Mouse (Mus musculus) midbrain, embryonic 10.5 days (tissue): ENCODE data around the gene Ccdc85c. TPM values are rescaled to one million over a fixed set of nuclear protein-coding genes. Genes with fewer than 3 reads are reported as not detected.

ENCODE experiments used
- DNase-seq: peaks from one replicate; pipeline ENCODE4 v3.0.0-alpha.2; 2017; ENCODE audit warnings: low spot score
- H3K27ac ChIP-seq: fragments of 300-500 bp; sonication (generic); replicated peaks from 2 replicates; pipeline ENCODE4 v1.5.1; 2016; ENCODE audit warnings: mild to moderate bottlenecking
- H3K27me3 ChIP-seq: fragments of 300-500 bp; sonication (generic); 2 replicates; pipeline ENCODE4 v1.6.1; 2016; ENCODE audit warnings: low read depth, mild to moderate bottlenecking; ENCODE audit not compliant: poor library complexity, severe bottlenecking
- H3K36me3 ChIP-seq: fragments of 300-500 bp; sonication (generic); 2 replicates; pipeline ENCODE4 v1.6.1; 2016; ENCODE audit warnings: mild to moderate bottlenecking, moderate library complexity
- H3K4me1 ChIP-seq: fragments of 300-500 bp; sonication (generic); 2 replicates; pipeline ENCODE4 v1.6.1; 2016
- H3K4me3 ChIP-seq: fragments of 300-500 bp; sonication (generic); 2 replicates; pipeline ENCODE4 v1.5.1; 2016; ENCODE audit warnings: mild to moderate bottlenecking, moderate library complexity
- H3K9me3 ChIP-seq: fragments of 300-500 bp; sonication (generic); replicated peaks from 2 replicates; pipeline ENCODE4 v1.6.1; 2016; ENCODE audit warnings: mild to moderate bottlenecking
- WGBS: fragments of 180-500 bp; shearing (Covaris S2); methylation state at CpG from one replicate; pipeline ENCODE4 v1.1.7; 2016; 5-methylcytosine and 5-hydroxymethylcytosine counted together
- polyA plus RNA-seq: library from polyadenylated mRNA; unstranded; fragments of >200 nt; fragmentation: Nextera tagmentation; extraction: Ambion mirVana; gene quantifications from 2 replicates; pipeline ENCODE4 v1.2.1, GENCODE M21; 2016

Gene Ccdc85c
- polyA plus RNA-seq = 12.1 and 15.5 TPM in 2 replicates

DNA sequence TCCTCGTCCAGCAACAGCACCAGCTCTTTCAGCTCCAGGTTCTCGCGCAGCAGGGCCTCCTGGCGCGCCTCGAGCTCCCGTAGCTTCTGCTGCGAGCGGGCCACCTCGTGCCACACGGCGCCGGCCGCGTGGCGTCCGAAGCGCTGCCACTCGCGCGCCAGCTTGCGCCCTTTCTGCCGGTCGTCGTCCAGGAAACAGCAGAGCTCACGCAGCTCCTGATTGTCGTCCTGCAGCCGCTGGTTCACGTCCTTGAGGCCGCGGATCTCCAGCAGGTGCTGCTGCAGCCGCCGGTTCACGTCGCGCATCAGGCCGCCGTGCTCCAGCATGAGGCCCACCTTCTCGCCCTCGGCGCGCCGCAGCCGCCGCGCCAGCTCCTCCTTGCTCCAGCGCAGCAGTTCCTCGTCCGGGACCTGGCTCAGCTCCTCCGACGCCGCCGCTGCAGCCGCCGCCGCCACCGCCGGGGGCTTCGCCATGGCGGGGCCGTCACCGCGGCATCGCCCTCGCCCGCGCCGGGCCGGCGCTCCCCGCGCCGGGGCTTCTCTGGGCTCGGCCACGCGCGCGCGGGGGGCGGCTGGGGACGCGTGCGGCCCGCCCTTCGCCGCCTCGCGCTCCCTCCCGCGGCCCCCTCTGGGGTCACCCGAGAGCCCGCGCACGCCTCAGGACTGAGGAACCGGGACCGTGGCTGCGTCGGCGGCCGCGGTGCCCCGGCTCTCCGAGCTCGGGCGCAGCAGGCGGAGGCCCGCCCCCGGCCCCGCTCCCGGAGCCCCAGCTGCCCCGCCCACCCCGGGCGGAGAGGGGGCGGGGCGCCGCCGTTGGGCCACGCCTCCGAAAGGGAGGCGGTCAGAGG, at the start of gene Ccdc85c:
Ccdc85c (minus strand) TSS at position 765 of the 847 bp plus-strand sequence.
- peaks cover 14% of the 10 kb centered on the region; the same call in 1 of the 2 replicates for H3K27me3 ChIP-seq
- H3K4me3 ChIP-seq = peak within 1 kb of the TSS; percentile 82
- peaks cover 86% of the 10 kb centered on the region for H3K4me1 ChIP-seq
- peak within 1 kb of the TSS; percentile 96 for H3K27ac ChIP-seq
- WGBS = under 1% methylated on average over 117 of the region's 120 CpGs
- DNase-seq = peak; percentile 68
- H3K9me3 ChIP-seq = no peaks in the 10 kb centered on the region
- peaks cover 16% of the 10 kb centered on the region for H3K36me3 ChIP-seq

GRCm38 (mm10) chr12:108320096-108320495, 44.9 kb upstream of the Ccdc85c start:
- 7% methylated on average over 8 of the region's 8 CpGs for WGBS
- H3K27me3 ChIP-seq = peaks cover 50% of the 10 kb centered on the region
- H3K4me1 ChIP-seq = peaks cover 81% of the 10 kb centered on the region
- H3K36me3 ChIP-seq = no peaks in the 10 kb centered on the region
- peak overlapping the region; percentile 94 for H3K27ac ChIP-seq
- H3K9me3 ChIP-seq = no peaks in the 10 kb centered on the region
- peak overlapping the region; percentile 31 for H3K4me3 ChIP-seq
- DNase-seq = peak; percentile 78

GRCm38 (mm10) chr12:108318499-108318898, 43.3 kb upstream of the Ccdc85c start:
- peaks cover 79% of the 10 kb centered on the region for H3K4me1 ChIP-seq
- H3K27me3 ChIP-seq = peaks cover 52% of the 10 kb centered on the region
- H3K9me3 ChIP-seq = no peaks in the 10 kb centered on the region
- 0 out of 2 replicates have a peak, but pooled peaks cover 3% of the 10 kb centered on the region for H3K36me3 ChIP-seq
- DNase-seq = peak; percentile 40
- peak overlapping the region; percentile 94 for H3K27ac ChIP-seq
- peak overlapping the region; percentile 29 for H3K4me3 ChIP-seq
- 5% methylated on average over 37 of the region's 37 CpGs for WGBS

- Histone ChIP-seq H3K4me1 (peaks cover 79% of the 10 kb centered on the region), H3K36me3 (0 out of 2 replicates have a peak, but pooled peaks cover 3% of the 10 kb centered on the region), H3K4me3 (peak overlapping the region; percentile 29), H3K27me3 (peaks cover 52% of the 10 kb centered on the region), H3K27ac (peak overlapping the region; percentile 94), H3K9me3 (no peaks in the 10 kb centered on the region)
- DNase-seq = no peak
- 10% methylated on average over 18 of the region's 18 CpGs for WGBS
Measured at GRCm38 (mm10) chr12:108317826-108318430, 42.7 kb upstream of the Ccdc85c start.

DNA sequence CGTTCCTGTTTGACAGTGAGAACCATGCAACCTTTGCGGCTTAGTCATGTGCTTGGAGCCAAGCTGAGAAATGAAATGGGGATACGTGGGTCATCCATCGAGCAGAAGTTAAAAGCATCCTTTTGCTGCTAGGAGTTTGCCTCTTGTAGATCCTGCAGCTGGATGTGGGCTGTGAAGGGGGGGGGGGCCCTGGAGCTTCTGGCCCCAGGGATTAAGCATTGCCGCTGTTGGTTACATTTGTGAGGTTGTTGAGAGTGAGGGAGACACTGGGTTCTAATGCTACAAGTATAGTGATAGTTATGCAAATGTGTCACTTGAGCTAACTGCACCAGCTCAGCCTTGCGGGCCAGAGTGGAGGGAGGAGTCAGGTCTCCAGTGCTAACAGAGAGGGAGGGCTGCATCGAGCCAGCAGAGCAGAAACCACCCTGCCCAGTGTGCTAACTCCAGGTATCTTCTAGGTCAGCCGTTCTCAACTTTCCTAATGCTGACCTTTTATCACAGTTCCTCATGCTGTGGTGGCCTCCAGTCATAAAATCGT, 42.0 kb upstream of the Ccdc85c start:
- WGBS = 4% methylated on average over 9 of the region's 9 CpGs
- no peak overlapping the region for H3K4me3 ChIP-seq
- DNase-seq = peak; percentile 66
- 0 out of 2 replicates have a peak, but pooled peaks cover 3% of the 10 kb centered on the region for H3K36me3 ChIP-seq
- H3K27ac ChIP-seq = peak overlapping the region; percentile 94
- peaks cover 80% of the 10 kb centered on the region for H3K4me1 ChIP-seq
- no peaks in the 10 kb centered on the region for H3K9me3 ChIP-seq
- peaks cover 52% of the 10 kb centered on the region for H3K27me3 ChIP-seq

GRCm38 (mm10) chr12:108316655-108317054, 41.4 kb upstream of the Ccdc85c start:
- H3K27me3 ChIP-seq = peaks cover 52% of the 10 kb centered on the region
- peak overlapping the region; percentile 94 for H3K27ac ChIP-seq
- H3K4me1 ChIP-seq = peaks cover 80% of the 10 kb centered on the region
- H3K4me3 ChIP-seq = no peak overlapping the region
- DNase-seq = no peak
- WGBS = 22% methylated on average over 6 of the region's 6 CpGs
- H3K9me3 ChIP-seq = no peaks in the 10 kb centered on the region
- H3K36me3 ChIP-seq = peaks cover 9% of the 10 kb centered on the region

DNA sequence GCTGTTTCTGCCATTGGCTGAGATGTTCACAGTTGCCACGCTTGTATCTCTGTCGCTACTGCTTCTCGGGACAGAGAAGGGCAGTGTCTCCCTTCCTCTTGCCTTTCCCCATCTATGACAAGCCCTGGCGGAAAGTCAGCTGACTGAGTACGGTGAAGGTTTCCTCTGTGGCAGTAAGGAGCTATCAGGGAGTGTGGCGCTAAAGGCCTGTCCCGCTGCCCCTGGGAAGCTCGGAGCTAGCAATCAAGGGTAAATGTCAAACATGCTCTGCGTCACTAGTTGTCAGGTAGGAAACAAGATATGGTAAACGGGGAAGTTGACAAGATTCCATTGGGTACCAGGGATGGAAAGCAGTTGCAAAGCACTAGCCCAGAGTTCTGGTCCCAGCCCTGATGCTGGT, 40.6 kb upstream of the Ccdc85c start:
- Histone ChIP-seq H3K9me3 (no peaks in the 10 kb centered on the region), H3K27me3 (peaks cover 52% of the 10 kb centered on the region), H3K27ac (peak overlapping the region; percentile 94; the same call in 1 of the 2 replicates), H3K4me1 (peaks cover 80% of the 10 kb centered on the region), H3K36me3 (peaks cover 11% of the 10 kb centered on the region), H3K4me3 (no peak overlapping the region)
- DNase-seq = no peak
- WGBS = 53% methylated on average over 10 of the region's 10 CpGs

- WGBS = 90% methylated on average over 1 of the region's 1 CpGs
- Histone ChIP-seq H3K9me3 (no peaks in the 10 kb centered on the region), H3K27me3 (peaks cover 38% of the 10 kb centered on the region), H3K4me3 (no peak overlapping the region), H3K27ac (peak overlapping the region; percentile 72), H3K36me3 (peaks cover 11% of the 10 kb centered on the region), H3K4me1 (peaks cover 80% of the 10 kb centered on the region)
- DNase-seq = no peak
Measured at GRCm38 (mm10) chr12:108313244-108313772, 38.1 kb upstream of the Ccdc85c start.

- peaks cover 37% of the 10 kb centered on the region for H3K27me3 ChIP-seq
- peaks cover 80% of the 10 kb centered on the region for H3K4me1 ChIP-seq
- H3K9me3 ChIP-seq = no peaks in the 10 kb centered on the region
- H3K27ac ChIP-seq = peak overlapping the region; percentile 72
- no peak overlapping the region for H3K4me3 ChIP-seq
- 23% methylated on average over 6 of the region's 6 CpGs for WGBS
- peaks cover 11% of the 10 kb centered on the region for H3K36me3 ChIP-seq
- DNase-seq = peak; percentile 67
Measured at GRCm38 (mm10) chr12:108312432-108312851, 37.2 kb upstream of the Ccdc85c start.

GRCm38 (mm10) chr12:108311741-108312290, 36.6 kb upstream of the Ccdc85c start:
- Histone ChIP-seq H3K4me3 (no peak overlapping the region), H3K27ac (peak overlapping the region; percentile 72), H3K9me3 (no peaks in the 10 kb centered on the region), H3K27me3 (peaks cover 37% of the 10 kb centered on the region), H3K4me1 (peaks cover 80% of the 10 kb centered on the region), H3K36me3 (peaks cover 11% of the 10 kb centered on the region)
- 90% methylated on average over 27 of the region's 27 CpGs for WGBS
- DNase-seq = no peak

GRCm38 (mm10) chr12:108310456-108311027, 35.3 kb upstream of the Ccdc85c start:
- WGBS = 82% methylated on average over 7 of the region's 7 CpGs
- no peak overlapping the region for H3K4me3 ChIP-seq
- no peak for DNase-seq
- peak overlapping the region; percentile 65 for H3K27ac ChIP-seq
- peaks cover 11% of the 10 kb centered on the region for H3K36me3 ChIP-seq
- H3K9me3 ChIP-seq = no peaks in the 10 kb centered on the region
- peaks cover 80% of the 10 kb centered on the region for H3K4me1 ChIP-seq
- peaks cover 33% of the 10 kb centered on the region for H3K27me3 ChIP-seq

DNA sequence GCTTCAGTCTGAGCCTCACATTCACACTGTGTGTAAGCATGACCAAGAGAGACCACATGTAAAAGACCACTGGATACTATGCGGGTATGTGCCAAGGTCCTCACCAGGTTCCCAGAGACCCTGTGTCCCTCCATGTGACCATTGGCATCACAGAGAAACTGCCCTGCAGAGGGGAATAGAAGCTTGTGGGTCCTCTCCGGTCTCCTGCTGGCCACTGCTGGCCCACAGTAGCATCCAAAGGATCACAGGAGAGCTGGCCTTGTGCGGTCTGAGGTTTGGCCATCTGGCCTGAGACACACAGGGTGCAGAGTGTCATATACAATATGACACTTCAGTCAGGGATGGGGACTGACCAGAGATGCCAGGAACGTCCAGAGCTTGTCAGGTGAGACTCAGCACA, 34.8 kb upstream of the Ccdc85c start:
- WGBS = 87% methylated on average over 4 of the region's 4 CpGs
- no peak for DNase-seq
- Histone ChIP-seq H3K27ac (peak overlapping the region; percentile 65), H3K36me3 (peaks cover 11% of the 10 kb centered on the region), H3K9me3 (no peaks in the 10 kb centered on the region), H3K4me3 (no peak overlapping the region), H3K4me1 (peaks cover 81% of the 10 kb centered on the region), H3K27me3 (peaks cover 38% of the 10 kb centered on the region)
